Mouse (Mus musculus) fibroblast of lung, adult 2 months (primary cell): ENCODE data around the gene Tlx3.

Experiments
- DNase-seq: peaks from one replicate; pipeline ENCODE4 v3.0.0-alpha.2; 2011; ENCODE audit warnings: low read depth

The Tlx3 gene

DNA sequence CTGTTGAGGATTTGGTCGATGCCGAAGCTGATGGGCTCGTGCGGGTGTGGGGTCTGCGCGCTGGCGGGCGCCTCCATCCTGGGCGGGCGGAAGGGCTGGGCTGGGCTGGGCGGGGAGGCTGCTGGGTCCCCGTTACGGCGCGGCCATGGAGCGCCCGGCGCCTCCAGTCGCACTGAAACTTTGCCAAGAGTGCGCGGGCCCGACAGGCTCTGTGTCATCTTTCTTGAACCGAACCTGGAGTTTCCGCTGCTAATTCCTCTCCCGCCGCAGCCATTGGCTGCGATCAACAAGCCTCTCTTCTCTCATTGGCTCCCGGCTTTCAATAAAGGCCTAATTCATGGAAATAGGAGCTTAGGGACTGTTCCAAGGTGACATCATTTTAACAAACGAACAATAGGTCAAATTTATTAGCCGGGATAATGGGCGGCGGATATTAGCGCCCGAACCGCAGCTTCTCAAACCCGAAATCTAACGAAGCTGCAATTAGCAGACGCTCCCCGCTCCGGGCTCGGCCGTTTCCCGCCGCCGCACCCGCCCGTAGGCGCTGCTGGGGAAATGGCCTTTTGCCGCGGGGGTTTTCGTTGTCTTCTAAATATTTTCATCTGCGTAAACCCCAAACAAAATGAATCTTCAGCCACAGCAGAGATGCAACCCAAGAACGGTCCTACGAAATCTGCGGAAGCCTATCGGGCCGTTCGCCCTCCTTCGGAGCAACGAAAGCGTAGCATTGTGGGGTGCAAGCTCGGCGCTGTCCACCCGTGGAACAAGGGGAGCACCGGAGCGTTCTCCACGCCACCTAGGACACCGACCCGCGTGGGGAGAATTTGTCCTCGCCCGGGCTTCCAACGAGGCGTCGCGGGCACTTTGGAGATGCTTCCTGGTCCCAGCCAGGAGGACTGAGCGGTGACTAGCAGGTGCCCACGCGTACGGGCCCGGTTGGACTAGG, at the start of gene Tlx3:
Gene Tlx3, minus strand, starts transcription at position 207 of the 946 bp plus-strand sequence.
- DNase-seq = no peak

DNA sequence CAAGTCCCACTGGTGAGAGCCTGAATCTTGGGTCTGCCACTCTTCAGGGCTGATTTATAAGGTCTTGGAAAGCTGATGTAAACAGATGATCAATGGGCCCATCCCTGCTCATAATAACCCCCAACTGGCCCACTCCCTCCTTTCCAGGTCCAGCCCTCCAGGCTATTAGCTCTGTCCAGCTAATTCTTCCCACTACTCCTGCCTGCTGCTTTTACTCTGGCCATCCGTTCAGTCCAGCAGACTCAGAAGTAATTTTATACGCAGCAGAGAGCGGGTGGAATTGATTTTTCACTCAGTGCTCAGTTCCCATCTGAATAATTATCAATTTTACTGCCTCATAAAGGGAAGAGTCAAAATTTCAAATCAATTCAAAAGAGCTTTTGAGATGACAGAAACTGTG, 36.9 kb upstream of the Tlx3 start:
- no peak for DNase-seq

DNA sequence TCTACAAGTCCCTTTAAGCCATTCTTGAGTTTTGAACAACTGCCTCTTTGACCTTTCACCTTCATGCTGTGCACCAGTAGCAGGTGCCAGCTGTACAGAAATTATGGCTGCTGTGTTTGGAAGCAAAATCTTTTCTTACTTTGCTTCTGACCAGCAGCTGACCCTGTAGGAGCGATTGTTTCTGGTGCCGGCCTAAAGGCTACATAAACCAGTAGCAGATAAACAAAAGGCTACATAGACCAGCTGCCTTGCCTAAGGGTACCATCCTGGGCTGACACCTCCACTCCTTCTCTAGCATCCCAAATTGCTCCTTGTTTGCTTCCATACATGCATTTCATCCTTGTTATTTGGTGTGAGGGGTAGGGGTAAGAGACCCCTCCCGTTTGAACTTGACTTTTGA, 30.7 kb upstream of the Tlx3 start:
- no peak for DNase-seq

DNA sequence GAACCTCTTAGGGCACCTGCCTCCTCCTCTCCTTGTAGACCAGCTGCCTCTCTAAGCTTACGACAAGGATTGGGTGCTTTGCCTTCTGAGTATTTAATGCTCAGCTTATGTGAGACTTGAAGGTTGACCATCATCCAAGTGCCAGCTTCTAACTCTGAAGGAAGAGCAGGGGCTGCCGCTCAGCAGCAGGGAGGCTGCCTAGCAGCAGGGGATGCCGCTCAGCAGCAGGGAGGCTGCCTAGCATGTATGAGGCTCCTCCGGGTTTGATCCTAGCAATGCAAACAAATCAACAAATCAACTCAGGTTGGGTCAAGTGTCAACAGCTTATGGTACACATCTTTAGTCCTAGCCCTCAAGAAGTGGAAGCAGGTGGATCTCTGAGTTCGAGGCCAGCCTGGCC, 28.7 kb upstream of the Tlx3 start:
- no peak for DNase-seq

DNA sequence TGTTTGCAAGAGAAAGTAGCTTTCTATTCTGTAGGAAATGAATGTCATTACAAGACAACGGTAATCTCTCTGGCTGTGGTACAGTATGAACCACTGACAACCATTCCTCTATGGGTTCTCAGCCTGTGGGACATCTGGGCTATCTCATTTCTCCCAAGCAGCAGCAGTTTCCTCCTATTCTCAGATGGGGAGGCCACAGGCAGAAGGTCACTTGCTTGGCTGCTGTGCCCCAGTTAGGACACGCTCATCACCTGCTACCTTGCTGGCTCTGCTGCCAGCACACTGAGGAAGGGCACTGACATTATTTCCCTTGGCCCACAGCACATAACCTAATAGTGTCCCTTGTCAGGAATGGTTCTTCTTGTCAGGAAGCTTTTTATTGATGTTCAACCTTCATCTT, 24.8 kb upstream of the Tlx3 start:
- no peak for DNase-seq

DNA sequence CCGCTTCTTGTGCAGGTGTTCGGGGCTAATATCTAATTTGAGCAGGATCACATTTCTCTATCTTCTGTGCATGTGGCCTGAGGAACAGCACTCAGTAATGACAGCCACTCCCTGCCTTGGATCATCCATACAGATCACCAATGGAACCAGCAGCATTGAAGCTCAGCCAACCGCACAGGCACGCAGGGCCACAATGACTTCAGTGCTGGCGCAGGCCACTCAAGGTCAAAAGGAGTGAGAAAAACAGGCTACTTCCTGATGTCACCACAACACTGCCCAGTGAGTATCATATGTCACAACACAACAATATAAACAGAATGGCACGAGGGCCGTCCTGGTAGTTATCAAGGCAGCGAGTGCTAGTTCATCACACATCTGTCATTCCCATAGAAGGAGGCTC, 23.1 kb upstream of the Tlx3 start:
- no peak for DNase-seq

DNA sequence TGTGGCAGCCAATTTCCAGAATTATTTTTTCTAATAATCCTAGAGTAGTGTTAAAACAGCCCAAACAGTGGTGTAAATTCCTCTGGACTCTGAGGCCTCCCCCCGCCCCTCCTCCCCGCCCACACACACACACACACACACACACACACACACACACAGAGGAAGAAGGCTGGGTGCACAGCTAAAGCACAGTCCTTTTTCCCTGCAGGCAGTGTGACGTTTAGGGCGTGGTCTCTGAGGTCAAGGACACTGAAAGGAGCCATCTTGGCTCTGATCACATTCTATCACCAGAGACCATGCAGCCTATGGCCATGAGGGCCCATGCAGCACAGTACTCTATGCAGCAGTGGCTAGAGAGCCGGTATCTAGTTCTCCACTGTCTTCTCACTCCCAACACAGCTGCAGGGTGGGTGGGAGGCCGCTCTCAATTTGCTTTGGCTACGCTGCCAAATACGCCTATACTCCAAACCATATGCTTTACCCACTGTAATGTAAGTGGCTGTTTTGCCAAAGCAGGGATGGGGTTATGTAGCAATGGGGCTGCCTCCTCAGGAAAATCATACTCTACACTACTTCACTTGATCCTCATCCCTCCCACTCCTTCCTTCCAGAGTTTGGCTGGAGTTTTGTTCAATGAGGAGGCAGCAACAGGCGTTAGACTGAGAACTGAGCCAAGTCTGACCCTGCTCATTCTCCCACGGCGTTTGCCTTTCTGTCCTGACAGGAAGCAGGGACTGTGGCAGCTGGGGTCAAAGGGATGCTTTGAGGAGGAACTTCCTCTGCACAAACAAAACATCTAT, 18.4 kb upstream of the Tlx3 start:
- no peak for DNase-seq

DNA sequence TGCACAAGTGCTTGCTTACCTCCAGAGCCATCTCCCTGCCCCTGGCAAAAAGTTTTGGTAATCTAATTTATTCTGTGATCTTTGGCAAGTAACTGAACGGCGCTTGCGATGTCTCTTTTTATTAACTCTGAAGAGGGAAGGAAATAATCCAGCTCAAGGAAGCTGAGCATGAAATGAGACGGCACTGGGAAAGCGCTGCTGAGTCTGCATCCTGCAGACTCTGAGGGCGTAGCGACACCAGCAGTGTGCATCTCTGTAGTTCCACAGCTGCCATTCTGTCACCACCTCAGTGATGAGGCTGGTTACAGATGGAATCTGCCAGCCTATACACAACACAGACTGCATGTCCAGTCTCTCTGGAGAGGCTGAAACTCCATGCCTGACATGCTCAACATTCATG, 17.4 kb upstream of the Tlx3 start:
- DNase-seq = no peak

DNA sequence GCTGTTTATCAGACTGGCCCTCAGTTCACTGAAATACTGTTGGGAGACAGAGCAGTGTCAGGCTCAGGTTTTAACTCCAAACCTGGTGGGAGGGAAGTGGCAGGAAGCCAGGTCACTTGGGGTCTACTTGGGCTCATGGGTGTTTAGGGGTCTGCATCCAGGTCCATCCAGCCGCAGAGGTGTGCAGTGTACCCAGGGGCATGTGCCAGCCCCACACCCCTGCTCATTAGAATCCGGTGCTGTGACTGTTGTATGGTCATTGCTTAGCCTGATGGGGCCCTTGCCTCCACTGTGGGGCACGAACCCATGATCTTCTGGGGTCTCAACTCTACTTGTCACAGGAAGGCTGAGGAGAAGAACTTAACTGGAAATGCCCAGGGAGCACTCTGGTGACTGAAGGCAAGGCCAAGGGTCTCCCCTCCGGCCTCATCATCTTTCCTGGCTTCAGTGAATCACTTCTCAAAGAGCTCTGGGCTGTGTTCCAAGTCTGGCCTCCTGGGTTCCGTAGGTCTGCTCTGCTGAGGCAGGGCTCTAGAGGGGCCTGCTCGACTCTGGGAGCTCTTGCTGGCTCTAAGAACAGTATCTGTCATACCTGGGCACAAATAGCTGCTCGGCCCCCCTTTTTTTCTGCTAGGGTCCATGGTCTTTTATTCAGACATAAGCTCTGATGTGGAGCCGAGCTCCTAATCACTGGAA, 14.1 kb upstream of the Tlx3 start:
- DNase-seq = peak; percentile 26

DNA sequence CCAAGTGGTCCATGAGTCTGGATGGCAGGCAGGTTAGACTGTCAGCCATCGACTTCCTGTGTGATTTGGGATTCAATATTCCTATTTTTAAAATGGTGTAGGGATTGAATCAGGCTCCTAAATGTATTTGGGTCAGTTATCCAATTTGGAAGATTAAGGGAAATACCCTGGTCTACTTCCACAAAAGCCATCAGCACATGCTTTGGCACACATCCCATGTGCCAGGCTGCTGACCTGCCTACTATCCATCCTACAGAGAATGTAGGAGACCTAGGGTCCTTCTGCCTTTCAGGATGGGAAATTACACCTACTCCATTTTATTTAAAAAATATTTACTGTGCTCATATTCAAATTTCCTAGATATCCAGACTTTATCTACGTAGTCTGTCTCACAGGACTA, 4.0 kb upstream of the Tlx3 start:
- no peak for DNase-seq

DNA sequence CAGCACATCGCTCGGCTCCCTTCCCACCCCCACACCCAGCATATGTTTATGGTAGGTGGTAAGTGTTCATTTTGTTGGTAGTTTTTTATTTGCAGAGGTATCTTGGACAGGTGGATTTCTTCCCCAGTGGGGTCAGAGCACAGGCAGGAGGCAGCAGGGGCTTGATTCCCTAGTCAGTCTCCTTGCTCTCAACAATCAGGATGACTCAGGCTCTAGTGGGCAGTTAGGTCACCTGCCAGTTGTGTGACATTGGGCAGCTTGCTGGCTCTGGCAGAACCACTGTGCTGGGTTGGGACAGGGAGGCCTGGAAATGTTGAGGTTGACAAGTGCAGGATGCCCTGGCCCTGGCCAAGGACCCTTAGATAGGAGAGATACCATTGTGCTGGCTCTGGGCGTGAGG, 1.6 kb upstream of the Tlx3 start:
- DNase-seq = no peak

DNA sequence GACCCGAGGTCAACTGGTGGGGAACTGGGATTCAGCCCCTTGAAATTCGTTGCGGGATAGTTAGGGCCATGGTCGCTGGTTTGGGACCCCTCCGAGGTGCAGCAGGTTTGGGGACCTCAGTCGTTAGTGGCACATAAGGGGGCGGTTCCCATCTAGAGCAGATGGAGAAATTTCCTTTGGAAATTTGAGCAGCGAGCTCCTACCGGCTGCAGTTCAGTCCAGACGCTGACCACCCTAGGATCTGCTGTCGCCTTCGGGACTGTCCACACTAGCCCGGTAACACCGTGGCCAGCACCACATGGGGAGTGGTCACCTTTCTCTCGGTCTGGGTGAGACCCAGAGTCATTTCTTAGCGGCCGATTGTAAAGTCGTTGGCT, 928 bp upstream of the Tlx3 start:
- DNase-seq = no peak

DNA sequence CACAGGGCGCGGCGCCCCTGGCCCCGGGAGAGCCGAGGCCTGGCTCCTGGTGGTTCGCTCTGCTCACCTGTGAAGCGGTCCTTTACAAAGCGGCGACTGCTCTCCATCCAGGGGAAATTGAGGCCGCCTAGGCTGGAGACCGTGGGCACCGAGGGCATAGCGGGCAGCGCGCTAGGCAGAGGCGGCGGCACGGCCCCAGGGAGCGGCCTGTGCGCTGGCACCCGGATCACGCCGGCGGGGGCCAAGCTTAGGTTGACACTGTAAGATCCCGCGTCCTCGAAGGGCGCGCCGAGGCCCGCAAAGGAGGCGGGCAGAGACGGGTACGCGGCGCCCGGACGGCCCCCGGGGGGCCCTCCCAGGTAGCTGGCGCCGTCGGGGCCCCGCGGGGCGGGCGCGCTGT, 417 bp downstream of the Tlx3 start:
- DNase-seq = no peak

DNA sequence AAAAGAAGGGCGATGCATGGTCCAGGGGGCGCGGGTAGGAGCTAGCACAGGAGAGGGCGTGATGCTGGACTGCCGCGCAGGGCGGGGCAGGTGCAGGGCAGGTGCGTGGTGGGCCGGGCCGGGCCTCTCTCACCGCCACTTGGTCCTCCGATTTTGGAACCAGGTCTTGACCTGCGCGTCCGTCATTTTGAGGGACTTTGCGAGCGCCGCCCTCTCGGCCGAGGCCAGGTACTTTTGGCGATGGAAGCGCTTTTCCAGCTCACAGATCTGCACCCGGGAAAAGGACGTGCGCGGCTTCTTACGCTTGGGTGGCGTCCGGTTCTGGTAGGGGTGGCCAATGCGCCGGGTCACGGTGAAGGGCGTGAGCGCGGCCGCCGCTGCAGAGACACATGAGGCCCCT, 1.1 kb downstream of the Tlx3 start:
- no peak for DNase-seq

DNA sequence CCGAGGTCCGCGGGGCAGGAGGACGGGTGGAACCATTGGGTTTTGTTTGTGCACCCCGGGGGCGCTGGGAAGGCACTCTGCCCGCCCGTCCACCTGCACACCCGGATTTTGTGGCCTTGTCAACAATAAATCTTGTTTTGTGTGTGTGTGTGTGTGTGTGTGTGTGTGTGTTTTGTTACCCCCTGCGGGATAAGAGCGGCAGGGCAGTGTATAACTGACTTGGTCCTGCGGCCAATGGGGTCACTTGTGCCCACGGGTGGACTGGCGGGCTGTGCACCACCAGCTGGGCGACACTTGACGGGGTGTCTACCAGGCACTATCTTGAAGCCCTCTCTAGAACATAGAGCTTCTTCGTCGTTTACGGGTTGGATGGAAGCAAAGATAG, 1.8 kb downstream of the Tlx3 start:
- DNase-seq = no peak

DNA sequence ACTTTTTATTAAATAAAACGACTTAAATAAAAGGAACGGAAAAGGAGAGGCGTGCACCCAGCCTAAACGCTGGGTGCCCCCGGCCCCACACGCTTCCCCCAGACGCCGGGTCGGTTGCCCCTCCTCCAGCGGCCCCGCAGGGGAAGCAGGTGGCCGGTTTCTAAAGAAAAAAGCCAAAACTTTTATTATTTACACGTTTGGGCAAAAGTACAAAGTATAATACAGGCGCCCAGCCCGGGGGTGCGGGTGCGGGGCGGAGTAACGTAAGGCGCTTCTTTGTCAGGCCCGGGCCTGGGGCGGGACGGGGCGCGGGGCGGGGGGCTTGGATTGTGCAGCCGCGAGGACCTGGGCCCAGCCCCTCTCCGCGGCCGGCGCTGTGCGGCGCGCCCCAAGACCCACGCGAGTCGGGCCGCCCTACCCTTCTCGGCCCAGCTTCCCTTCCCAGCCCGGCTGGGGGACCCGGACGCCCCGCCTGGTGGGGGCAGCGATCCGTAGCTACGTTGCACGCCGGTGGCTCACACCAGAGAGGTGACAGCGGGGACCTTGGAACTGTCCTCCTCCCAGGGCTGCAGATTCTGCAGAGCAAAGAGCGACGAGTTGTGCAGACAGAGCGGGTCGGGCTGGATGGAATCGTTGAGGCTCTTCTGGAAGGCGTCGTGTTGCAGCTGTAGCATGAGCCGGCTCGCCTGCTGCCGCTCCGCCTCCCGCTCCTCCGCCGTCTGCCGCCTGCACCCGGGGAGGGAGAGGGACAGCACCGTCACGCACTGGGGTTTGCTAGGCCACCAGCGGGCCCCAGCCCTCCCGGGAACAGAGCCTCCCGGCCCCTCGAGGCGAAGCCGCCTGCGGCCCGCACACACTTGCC, 2.4 kb downstream of the Tlx3 start:
- no peak for DNase-seq

DNA sequence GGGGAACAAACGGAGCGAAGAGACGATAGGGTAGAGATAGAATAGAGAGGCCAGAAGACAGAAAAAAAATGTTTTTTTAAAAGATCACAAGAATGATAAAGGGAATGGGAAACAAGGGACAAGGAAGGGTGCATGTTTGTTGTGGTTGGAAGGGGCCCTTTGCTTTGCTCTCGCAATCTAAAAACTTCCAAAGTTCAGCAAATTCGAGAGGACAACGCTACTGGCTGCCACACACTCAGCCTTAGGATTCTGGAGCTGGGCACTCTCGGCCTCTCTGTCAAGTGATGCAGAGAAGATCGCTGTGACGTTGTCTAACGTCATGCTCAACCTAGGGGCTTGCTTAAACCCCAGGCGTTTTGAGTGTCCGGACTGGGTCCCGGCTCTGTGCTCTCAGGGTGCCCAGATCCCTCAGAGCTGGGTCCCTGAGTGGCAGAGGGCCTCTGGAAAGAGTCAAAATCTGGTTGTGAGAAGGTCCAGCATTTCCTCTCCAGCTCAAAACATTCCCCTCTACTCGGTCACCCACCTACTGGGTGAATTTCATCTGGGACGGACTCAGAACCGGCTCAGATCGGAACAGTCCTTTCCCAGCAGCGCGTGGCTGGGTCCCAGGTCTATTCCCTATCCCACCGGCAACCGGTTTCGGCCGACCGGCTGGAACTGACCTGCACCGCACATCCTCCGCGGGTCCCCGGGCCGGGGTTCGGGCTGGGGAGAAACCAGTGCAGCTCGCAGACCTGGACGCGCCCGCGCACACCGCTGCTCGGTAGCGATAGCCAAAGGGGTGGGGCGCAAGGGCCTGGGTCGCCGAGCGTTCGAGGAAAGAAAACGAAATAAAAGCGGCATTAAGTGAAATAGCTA, 3.3 kb downstream of the Tlx3 start:
- DNase-seq = no peak

DNA sequence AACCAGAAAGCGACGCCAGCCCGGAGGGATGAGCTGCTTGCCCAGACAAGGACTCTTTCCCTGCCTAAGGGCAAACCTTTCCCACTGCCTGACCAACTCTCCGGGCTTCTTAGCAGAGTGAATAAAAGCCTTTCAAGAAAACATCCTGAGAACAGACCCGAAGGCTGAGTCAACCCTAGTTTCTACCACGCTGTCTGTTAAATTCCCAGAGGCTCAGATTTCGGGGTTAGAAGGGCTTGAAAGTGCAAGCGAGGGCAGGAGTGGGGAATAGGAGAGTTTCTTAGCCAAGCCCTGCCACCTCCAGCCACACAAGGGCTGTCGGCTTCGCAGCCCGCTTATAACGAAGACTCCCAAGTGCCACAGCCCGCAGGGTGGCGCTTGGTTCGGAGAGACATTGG, 4.3 kb downstream of the Tlx3 start:
- no peak for DNase-seq

DNA sequence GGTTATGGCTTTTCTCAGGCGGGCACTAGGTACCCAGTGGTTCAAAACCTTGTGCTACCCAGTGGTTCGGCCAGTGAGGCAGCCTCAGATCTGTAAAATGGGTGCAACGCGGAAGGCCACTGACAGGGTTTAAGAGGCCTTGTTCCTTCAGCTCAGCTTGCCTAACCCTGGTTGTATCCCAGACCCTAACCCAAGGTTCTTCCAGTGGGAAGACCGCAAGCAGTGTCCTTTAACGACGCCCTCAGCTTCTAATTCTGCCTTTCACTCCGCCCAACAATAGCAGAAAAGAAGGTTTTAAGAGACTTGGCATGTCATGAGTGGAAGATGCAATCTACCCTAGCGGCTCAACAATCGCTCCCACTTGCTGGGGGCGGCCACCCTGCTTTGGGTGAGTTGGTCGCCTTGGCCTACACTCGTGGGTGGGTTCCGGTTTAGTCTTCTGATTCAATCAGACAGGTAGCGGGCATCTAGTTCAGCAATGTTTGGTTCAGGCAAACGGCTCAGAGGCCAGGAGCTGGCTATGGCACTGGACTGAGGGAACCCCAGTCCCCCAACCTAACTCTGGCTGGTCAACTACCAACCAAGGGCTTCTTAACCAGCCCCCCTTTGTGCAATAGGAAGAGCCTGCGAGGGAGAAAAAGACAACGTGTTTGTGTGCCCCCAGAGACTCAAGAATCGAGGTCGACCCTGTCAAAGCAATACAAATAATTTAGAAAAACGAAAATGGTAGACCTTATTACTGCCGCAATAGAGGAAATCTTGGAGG, 4.9 kb downstream of the Tlx3 start:
- DNase-seq = no peak

DNA sequence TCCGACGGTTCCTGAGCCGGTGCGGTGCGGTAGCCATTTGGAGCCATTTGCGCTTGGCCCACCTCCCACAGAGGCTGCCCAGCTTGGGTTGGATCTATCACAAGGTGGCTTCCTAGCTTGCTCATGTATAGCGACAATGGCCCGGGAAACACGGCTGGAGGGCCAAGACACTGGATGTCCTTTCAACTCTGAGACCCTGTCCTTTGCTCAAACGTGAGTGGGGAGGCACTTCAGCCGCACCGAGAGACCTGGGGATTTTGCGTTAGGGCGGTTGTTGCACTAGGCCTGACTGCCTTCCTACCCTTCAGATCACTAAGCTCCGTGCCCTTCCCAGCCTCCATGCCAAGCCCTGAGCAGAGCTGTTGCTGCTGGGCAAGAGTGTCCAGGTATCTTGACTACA, 5.7 kb downstream of the Tlx3 start:
- DNase-seq = no peak
